Mouse (Mus musculus) cerebellum, adult 9-11 months (tissue): ENCODE measurements around the gene Slx1b.
"Not testable (repeated sequence)": the region's sequence is repeated elsewhere in the genome, so short reads cannot be mapped to it uniquely, and the experiment has no call there.

Source experiments
- DNase-seq: peaks from one replicate; pipeline ENCODE4 v3.0.0; 2022

Gene Slx1b

GRCm38 (mm10) chr7:126695631-126696207, at the start of gene Slx1b:
Slx1b (minus strand) TSS chr7:126695784.
- DNase-seq: peak; percentile 96

DNA sequence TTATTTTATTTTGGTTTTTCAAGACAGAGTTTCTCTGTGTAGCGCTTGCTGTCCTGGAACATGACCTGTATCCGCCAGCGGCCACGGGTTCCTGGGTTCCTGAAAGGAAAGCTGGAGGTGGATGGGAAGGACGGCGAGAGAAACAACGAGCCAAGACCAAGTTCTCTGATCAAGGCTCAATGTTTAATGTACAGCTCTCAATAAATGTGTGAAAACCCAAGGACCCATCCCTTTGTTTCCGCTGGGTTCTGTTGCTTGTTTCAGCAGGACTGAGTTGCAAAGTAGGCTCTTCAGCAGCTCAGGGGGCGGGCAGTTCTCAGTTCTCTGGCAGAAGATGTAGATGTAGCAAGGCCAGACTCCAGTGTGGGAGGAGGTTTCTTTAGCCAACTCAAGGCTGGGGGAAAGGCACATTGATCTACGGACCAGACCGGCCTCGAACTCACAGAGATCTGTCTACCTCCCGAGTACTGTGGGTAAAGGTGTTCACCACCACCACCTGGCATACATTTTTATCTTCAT, 46.4 kb upstream of the Slx1b start:
- DNase-seq: no peak

GRCm38 (mm10) chr7:126741452-126741851, 45.9 kb upstream of the Slx1b start:
- DNase-seq: no peak

DNA sequence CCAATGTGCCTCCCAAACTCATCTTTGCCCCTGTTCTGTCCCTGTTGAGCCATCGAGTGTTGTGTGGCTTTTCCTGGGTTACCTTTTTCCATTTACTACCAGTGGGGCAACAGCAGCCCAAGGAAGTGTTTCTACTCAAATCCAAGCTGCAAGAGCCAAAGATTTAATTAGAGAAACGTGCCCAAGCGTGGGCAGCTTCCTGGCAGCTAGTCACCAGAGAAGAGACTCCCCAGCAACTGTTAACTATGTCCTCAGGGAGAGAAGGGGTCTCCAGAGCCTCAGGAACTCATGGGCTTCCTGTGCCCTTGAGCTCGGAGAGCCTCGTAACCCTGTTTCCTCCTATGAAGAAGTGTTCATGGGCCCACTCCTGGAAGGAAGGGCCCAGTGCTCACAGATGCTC, 45.4 kb upstream of the Slx1b start:
- no peak for DNase-seq

- DNase-seq: no peak
These were observed 44.6 kb upstream of the Slx1b start for GRCm38 (mm10) chr7:126740132-126740735.

- DNase-seq: no peak
These were observed 44.0 kb upstream of the Slx1b start for GRCm38 (mm10) chr7:126739551-126739950.

GRCm38 (mm10) chr7:126736122-126736521, 40.5 kb upstream of the Slx1b start:
- DNase-seq: no peak

DNA sequence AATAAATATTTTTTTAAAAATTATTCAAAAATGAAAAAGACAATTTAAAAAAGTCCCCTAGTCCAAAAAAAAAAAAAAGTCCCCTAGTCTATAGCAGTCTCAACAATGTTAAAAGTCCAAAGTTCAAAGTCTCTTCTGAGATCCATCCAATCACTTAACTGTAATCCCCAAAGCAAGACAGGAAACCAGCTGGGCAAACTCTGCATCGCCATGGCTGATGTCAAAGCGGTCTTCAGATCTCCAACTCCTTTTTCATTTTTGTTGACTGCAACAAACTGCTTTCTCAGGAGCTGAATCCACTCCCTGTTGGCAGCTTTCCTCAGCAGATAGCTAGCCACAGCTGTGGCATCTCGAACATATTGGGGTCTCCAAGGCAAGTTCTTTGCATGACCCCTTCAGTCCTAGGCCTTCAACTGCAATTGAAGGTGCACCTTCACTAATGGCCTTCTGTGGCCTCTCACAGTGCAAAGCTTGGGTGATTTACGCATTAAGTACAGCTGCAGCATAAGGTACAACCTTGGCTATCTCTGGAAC, 34.7 kb upstream of the Slx1b start:
- DNase-seq: not testable (repeated sequence)

DNA sequence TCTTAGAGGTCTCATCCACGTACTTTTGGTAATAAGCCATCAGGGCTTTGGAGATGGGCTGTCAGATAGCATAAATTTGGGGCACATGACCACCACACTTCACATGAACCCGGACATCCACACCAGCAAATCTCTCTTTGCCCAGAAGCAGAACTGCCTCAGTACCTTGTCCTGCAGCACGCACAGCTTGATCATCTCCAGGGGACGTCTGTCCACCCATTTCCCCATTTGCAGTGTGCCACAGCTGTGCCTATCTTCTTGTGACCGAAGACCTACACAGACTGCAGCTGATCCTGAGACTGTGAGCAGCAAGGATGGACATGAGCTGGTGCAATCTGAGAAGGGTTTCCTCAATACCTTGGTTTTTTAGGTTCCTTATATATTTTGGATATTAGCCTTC, 30.1 kb upstream of the Slx1b start:
- DNase-seq: no peak

- no peak for DNase-seq
These were observed 29.5 kb upstream of the Slx1b start for GRCm38 (mm10) chr7:126725077-126725476.

GRCm38 (mm10) chr7:126721635-126722034, 26.1 kb upstream of the Slx1b start:
- DNase-seq: no peak

DNA sequence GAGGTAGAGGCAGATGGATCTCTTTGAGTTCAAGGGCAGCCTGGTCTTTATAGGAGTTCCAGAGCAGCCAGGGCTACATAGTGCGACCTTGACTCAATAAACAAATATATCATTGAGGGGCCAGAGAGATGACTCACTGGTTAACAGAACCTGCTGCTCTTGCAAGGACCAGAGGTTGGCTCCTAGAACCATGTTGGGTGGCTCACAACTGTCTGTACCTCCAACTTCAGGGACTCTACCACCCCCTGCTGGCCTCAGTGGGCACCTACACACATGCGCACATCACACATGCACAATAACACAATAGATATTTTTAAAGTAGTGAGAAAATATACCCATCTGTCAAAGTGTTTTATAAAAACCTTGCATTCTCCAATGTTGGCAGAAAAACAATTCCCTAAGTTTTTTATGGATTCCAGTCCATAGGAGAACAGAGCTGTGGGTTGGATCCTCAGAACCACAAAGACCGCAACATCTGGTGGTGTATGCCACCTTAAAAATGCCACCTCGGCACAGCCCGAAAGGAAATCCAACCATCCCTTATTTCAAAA, 23.3 kb upstream of the Slx1b start:
- DNase-seq: no peak

DNA sequence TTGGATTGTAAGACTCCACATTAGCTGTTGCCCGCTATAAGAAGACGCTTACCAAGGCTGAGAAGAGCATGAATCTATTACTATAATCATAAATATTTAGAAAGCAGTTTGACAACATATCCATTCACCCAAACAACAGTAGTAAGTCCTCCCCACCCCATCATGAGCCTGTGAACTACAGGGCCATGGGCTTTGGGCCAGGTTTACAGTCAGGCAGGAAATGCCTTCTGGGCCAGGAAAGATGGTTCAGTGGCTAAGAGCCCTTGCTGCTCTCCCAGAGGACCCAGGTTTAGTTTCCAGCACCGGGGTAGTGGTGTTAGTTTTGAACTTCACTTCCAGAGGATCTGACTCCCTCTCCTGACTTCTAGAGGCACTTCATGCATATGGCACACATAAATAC, 22.0 kb upstream of the Slx1b start:
- DNase-seq: no peak

GRCm38 (mm10) chr7:126715679-126716078, 20.1 kb upstream of the Slx1b start:
- no peak for DNase-seq

- no peak for DNase-seq
These were observed 16.3 kb upstream of the Slx1b start for GRCm38 (mm10) chr7:126711910-126712309.

GRCm38 (mm10) chr7:126710266-126710665, 14.7 kb upstream of the Slx1b start:
- DNase-seq: no peak

DNA sequence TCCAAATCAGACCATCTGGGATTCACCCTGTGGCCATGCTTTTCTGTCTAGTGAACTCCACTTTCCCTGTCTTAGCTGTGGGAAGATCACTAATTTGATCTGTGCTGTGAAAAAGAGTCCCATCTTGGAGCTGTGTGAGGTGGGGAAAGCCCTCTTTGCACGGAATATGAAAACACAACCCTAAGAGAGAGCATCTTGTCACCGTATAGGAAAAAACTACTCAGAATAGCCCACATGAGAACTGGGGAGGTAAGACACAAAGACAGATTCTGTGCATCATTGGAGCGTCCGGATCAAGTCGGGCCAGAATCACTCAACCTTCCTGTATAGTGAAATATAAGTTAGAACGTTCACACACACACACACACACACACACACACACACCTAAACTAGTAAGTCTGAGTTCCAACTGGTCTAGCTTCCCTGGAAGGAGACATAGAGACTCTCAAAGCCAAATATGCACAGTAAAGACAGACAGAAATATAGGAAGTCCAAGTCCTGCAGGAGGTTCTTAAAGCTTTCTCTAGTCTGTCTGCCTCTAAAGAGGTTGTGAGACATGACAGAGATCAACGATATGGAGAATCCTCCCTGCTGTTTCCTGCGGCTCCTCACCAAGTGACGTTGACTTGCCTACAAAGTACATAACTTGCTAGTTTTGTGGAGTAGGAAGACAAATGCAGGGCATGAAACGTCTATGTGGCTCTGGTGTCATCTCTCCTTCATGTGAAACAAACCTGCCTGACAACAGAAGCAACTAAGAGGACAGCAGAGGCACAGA, 12.8 kb upstream of the Slx1b start:
- no peak for DNase-seq

- DNase-seq: peak; percentile 16
These were observed 12.0 kb upstream of the Slx1b start, which contains the start of gene Coro1a for GRCm38 (mm10) chr7:126707442-126708174. Coro1a (minus strand) TSS chr7:126707787.

GRCm38 (mm10) chr7:126704121-126704980, 8.8 kb upstream of the Slx1b start:
- peak; percentile 90 for DNase-seq

DNA sequence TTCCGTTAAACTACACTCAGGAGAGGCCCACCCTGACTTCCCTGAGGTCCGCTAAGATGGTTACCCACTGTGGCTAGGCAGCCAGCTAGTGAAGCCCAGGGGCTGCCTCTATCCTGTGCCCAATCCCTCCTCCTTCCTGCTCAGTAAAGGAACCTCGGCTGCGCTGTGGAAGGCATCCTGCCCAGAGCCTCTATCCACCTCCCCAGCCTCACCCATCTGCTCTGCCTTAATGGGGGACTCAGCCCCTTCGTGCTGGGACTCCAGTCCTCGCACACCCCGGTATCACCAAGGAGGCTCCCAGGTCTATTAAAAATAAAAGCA, 8.1 kb upstream of the Slx1b start:
- DNase-seq: peak; percentile 69

GRCm38 (mm10) chr7:126702861-126703756, 7.5 kb upstream of the Slx1b start:
- DNase-seq: peak; percentile 71
